Mouse (Mus musculus): ENCODE data around the gene Fer. TPM values are rescaled to one million over a fixed set of nuclear protein-coding genes. Genes with fewer than 3 reads are reported as not detected.

Gene Fer
- total RNA-seq, 4 experiments from 2014 or later, result 17.1 to 21.6 (median 18.4) TPM

DNA sequence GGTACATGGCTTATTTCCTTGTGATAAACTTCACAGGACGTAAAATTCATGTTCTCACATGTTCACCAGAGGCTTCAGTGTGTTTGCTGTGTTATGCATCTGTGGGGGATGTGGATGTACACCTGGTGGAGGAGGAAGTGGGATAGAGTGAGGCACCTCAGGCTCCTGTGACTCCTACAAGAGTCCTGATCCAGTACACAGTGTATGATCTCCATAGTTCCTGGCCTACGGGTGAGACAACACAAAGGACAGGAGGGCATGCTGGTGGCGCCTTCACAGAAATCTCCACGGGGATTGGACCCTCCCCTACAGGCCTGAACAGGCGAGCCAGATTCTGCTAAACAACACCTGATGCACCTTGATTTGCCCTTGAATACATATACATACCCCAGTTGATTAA, 111.4 kb downstream of the Fer start:
- no peak for DNase-seq (ENCODE audit: low spot score)

DNA sequence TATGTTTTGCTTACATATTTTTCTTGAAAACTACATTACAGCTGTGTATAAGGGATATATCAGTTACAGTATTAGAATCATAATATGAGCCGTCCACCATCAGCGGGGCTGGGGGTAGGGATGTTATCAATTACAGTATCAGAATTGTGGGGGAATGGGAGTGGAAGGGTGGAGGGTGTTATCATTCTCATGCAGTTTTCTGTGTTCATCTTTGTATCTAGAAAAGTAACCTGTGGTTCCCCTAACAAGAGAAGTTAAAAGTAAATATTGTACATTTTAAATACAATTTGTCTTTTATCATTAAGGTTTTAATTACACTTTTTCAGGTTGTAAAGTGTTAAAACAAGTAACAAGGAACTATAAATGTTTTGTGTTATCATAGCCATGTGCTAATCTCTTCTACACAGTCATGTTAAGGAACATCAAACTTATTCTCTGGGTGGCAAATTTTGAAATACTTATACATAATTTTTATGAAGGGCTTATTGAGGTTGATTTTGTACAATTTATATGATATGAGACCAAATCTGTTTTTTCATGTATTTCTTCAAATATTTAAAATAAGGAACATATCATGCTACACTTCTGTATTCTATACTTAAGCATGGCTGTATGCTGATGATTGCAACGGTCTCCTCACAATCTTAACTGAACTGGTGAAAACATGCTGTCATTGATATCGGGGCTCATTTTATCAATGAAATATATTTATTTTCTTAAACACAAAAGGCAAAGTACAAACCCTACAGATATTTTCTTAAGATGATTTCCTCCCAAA, 116.1 kb downstream of the Fer start:
- DNase-seq (ENCODE audit: low spot score), result no peak

DNA sequence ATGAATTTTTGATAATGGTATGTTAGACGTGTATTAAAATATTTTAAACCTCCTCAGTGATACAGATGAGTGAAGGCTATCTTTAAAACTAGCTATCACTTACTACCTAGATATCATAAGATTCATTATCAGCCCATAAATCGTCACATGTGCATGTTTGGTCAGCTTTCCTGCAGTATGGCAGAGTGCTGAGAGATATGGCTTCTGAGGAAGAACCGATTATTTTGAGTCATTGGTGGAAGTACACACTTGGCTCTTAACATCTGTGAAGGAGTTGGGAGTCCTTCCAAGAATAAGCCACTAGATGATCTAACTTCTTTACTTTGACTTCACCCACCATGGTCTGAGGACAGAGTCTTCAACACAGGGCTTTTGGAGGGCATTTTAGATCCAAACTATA, 117.3 kb downstream of the Fer start:
- DNase-seq (ENCODE audit: low spot score), result no peak

DNA sequence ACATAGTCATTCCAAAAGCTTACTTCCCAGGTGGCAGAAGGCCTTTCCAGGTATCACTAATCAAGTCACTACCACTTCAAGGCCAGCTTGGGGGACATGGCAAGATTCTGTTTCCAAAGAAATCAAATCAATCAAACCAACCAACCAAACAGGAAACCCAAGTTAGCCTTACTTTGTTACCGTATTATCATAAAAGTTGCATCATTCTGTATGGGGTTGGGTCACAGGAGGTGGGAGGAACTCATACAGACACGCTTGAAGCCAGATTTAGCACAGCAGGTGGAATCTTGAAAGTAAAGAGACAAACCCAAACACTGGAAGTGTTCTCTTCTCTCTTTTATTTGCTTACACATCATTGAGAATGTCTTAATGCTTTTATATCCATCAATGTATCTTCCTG, 125.8 kb downstream of the Fer start:
- DNase-seq (ENCODE audit: low spot score), result no peak

DNA sequence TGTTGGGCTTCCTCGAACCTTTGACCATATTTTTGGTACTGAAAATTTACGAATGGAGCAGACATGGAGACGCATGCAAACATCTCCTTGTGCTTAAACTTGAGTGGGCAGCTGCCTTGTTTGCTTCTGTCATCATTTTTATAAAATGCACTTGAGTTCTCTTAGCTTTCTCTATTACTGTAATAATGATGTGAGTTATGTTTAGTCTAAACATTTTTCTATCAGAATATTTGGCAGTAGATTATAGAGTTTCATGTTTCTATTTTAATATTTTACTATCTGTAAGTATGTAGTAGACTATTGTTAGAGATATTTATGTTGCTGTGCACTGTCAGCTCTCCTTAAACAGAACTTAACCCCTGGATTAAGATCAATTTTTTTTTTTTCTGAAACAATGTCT, 128.3 kb downstream of the Fer start:
- DNase-seq (ENCODE audit: low spot score), result no peak

DNA sequence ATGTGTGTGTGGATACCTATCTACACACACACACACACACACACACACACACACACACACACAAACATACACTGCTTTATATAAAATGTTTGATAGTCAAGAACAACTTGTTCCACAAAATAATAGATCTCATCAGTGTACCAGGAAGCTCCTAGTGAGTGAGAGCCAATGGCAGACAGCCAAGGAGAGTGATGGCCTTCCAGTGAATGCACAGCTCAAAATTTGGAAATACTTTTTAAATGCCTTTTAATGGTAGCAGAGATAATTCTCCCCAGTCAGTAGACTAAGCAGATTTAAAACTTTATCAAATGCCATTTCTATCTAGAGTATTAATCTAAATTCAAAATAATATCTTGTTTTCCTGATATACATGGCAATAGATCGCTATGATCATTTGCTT, 133.1 kb downstream of the Fer start:
- peak; percentile 17 for DNase-seq (ENCODE audit: low spot score)

DNA sequence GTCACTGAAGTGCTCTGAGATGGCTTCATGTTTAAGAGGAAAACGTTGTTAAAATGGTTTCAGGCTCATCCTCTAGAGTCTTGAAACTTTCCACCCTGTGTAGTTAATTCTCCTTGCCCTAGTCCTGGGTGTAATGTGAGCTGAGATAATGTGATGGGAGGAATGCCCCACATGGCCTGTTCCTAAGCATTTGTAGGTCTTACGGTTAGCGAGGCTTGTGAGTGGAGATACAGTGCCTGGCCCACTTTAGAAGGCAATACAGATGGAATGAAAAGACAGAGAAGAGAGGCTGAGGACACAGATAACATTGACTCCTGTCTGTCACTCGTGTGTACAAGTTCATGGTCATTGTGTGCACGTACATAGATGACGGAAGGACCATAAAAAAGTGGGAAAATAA, 134.8 kb downstream of the Fer start:
- no peak for DNase-seq (ENCODE audit: low spot score)

DNA sequence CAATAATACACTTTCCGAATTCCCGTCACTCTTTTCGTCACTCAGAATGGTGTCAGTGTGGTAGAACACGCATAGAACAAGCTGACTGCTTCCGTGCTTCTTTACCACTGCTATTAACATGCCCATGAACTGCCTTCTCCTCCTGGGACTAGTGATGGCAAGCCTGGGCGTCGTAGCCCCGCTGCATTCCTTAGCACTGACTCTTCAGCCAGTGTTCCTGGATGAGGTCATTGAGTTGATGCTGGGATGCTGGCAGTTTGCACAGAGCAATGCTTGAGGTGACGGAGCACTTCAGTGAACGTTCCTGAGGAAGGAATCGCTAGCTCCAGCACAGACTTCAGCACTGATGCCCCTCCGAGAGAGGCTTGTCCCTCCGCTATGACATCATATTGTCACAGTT, 140.6 kb downstream of the Fer start:
- peak; percentile 3 for DNase-seq (ENCODE audit: low spot score)

DNA sequence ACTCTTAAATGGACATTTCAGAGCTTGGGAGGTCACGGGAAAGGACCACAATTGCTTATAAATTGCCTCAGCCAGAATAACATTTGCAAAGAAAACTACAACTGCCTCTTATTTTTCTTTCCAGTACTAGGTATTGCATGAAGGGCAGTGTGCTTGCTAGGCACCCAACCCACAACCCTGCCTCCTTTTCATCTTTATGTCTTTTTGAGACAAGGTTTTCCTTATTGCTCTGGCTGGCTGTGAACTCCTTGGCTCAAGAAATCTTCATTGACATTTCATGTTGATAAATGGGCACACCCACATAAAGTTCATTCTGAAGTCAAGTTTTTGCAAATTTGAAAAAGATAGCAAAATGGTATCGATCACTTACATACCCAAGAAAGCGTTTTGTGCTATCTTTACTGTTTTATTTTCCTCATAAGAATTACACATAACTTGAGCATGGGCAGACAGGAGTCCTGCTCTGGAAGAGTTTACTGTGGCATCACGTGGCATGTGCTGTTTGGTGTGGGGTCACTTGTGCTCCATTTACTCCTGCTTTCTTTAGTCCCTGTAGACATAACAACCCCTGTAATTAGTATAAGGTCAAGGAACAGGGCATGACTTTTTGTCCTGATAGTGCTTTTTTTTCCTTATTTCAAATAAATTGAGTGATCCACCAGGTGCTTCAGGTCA, 142.8 kb downstream of the Fer start:
- DNase-seq (ENCODE audit: low spot score), result no peak

DNA sequence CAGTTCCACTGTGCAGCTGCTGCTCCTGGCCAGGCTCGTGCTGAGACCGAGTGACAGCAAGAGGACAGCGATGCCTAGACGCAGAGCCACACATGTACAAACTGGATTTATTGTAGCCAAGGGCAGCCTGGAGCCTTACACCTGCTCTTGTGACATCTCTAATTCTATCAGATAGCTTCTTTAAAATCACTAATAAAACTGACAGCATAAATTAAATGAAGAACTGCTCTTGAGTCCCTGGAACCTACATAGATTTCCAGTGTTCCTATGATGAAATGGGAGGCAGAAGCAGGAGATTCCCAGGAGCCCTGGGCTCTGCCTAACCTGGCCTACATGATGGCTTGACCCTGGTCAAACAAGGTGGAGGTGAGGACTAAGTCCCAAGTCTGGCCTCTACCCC, 153.7 kb downstream of the Fer start:
- DNase-seq (ENCODE audit: low spot score), result no peak

DNA sequence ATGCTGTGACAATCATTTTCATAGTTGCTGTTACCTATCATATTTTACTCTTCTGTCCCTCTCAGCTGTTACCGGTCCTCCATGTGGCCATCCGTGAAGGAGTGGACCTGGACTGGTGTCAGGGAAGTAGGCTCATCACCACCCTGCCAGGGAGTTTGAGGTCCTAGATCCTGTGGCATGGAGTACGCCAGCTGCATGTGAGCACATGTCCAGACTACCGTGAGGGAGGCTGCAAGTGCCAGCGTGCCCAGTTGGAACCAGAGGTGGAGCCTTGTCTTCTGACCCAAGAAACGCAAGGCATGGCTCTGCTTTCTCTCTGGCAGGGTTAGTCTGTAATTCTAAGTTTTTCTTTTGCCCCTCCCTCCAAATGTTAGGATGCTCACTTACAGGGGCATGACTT, 155.4 kb downstream of the Fer start:
- DNase-seq (ENCODE audit: low spot score), result no peak

DNA sequence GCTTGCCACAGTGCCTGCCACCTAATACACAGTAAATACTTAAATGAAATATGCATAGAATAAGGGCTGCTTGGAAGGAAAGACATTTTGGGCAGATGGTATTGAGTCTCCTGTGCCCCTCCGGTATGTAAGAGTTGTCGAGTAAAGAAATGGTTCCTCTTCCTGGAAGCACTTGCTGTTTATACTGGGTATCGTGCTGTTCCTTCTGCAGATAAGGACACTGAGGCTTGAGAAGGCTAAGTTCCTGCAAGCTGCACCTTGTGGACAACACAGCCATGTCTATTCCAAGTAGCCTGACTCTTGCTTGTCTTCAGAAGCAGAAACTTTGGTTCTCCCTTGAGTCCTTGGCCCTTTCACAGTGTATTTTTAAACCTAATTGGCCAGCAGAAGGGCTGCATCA, 156.0 kb downstream of the Fer start:
- DNase-seq (ENCODE audit: low spot score), result no peak

DNA sequence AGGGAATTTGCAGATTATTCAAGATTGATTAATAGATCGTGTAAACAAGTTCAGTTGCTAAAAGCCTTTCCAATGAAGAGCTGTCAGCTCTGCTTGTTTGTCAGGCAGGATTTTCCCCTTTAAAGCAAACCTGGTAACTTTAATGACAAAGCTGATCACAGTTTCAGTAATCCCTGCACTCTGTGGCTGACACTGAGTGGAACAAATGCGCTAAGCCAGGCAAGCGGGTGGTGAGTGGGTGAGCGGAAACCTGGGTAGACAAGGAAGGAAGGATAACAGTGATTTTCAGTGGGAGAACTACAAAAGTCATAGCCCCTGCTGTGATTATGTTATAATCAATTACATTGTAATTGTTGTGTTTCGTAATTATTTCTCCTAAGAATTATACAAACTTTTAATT, 156.8 kb downstream of the Fer start:
- no peak for DNase-seq (ENCODE audit: low spot score)

DNA sequence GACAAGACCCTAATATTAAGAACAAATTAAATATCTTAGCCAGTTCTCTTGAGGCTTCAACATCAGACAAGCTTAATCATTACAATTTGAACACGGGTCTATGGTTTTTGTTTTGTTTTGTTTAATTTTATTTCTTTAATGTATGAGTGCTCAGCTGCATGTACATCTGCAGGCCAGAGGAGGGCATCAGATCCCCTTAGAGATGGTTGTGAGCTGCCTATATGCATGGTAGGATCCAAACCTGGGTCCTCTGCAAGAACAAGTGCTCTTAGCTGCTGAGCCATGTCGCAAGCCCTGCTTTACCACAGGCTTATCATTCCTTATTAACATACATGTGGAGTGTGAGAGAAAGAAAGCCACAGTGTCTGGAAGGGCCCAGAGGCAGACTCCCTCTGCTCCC, 163.6 kb downstream of the Fer start:
- DNase-seq (ENCODE audit: low spot score), result no peak

DNA sequence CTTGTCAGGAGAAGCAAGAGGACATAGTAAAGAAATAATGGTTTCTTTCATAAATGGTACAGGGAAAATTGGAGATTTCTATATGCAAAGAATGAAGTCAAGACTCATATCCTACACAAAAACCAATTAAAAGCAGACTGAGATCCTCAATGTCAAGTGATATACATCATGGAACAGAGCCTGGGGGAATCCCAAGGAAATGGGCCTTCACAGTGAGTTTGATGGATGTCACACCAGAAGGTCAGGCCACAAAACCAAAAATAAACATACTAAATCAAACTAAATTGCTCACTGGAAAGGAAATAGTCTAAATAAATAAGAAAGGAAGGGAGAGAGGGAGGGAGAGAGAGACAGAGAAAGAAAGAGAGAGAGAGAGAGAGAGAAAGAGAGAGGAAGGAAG, 178.9 kb downstream of the Fer start:
- no peak for DNase-seq (ENCODE audit: low spot score)

DNA sequence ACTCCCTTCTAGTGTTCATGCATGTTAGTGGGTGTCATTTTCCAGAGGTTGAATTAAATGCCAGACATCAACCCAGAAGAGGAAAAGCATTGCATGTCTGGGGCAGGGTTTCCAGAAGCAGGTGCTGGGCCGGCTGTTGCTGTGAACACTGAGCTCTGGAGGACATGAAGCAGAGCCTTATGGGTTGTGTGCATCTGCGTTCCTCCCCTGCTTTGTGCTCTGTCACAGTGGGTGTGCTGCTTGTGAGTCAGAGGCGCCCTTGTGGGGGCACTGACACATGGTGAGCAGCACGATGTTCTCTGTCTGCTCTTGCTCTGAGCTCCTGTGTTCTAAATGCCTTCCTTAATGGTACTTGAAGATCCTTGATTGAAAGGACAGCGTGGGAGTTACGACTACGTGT, 182.5 kb downstream of the Fer start:
- no peak for DNase-seq (ENCODE audit: low spot score)

DNA sequence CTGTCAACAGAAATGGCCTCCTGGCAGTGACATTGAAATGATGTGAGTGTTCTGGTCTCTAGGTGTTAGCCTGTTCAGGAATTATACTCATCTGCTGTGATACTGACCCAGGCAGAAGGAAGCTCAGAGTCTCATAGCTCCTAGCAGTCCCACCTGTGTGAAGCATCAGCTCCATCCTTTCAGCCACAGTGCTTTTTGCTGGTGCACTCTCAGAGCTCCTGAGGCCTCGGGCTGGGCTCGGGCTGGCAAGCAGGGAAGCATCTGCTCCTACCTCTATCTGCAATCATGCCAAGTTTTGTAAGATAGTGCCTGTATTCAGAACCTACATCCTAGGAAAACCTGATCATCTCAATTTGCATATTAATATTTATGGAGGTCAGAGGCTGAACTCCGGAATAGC, 183.7 kb downstream of the Fer start:
- no peak for DNase-seq (ENCODE audit: low spot score)

DNA sequence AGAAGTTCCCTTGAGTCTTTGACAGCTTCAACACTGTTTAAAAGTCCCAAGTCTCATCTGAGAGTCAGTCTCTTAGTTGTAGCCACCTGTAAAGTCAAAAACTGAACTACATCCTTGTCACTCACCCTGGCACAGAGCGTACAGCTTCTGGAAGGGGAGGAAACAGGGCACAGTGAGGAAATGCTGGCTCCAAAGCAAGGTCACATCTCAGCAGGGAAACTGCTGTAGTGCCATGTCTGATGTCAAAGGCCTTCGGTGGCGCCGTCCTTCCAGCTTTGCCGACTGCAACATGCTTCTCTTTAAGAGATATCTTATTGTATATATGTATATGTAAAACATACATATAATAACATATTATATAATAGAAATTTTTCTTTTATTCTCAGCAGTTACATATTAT, 188.0 kb downstream of the Fer start:
- no peak for DNase-seq (ENCODE audit: low spot score)

DNA sequence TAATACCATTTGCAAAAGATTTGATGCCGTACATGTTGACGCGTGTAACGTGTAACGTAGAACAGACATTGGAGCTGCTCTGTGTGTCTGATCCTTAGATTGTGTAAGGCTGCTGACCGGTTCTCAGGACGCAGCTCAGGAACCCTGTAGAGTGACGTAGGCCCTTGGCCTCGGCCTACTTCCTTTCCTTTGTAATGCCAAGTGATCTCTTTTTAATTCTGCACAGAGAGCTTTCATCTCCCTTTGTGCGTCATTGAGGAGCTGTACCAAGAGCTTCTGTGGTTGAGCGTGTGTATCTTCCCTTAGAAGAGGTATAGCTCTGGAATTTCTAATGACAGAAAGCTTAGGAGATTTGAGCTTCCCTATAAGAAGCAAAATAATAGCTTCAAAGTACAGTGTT, 190.8 kb downstream of the Fer start:
- no peak for DNase-seq (ENCODE audit: low spot score)

DNA sequence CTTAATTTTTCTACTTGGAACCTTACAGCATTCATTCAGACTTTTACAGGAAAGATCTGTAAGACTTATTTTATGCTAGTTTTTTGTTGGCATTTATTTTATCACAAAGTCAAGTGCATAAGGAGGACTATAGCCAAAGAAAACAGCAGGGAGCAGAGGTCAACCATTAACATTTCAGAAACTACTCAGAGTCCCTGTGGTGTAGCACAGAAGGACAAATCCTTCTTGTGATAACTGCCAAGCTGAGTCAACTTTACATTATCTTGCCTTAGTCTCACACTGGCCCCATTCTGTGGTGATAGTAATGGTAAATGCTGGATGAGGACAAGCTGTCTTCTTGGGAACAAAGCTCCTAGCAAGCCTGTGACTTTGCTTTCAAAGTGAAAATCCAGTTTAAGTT, 197.7 kb downstream of the Fer start:
- peak; percentile 10 for DNase-seq (ENCODE audit: low spot score)

DNA sequence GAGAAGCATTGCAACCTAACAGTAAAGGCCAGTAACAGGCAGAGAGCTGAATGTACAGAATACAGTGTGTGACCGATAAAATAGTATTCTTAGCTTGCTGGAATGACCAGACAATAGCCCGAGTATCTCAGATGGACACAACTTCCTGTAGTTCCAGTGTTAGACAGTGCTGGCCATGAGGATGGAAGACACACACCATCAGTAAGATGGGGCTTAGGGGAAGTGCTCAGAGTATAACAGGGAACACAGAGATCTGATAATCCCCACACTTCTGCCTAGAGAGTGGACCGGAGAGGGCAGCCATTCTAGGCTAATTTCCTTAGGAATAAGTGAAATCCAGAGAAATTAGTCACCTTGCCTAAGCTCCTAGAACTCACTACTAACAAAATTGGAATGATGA, 202.4 kb downstream of the Fer start:
- DNase-seq (ENCODE audit: low spot score), result no peak

DNA sequence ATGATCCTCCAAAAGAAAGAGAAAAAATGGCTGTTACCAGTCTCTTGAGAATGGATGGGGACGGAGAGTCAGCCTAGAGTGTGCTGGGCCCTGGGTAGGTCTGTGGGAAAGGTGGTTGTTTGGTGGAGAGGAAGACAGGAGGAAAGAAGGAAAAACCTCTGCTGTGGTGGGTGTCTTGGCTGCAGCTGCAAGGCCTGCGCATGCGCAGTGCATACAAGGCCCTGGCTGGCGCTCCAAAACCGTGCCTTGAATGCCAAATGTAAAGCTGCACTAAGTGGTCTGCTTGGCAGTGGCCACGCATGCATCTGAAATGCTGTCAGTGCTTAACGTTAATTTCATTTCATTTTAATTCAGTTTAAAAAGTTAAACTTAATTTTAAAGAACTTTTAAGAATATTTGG, 214.5 kb downstream of the Fer start:
- no peak for DNase-seq (ENCODE audit: low spot score)

DNA sequence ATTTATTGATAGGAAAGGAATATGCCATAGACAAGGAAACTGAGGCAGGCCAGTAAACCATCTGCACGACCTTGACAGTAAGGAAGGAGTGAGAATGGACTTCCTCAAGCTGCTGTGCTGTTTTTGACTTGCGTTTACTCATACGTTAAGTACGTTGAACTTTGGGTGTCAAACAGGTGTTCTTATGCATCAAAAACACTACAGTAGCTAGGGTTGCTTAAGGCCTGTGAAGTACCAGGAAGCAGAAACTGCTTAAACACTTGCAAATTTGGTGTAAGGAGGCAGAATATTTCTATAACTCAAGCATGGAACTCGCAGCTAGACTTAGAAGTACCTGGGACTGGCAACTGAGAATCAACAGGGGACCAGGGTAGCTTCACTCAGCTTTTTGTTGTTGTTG, 221.9 kb downstream of the Fer start:
- no peak for DNase-seq (ENCODE audit: low spot score)

DNA sequence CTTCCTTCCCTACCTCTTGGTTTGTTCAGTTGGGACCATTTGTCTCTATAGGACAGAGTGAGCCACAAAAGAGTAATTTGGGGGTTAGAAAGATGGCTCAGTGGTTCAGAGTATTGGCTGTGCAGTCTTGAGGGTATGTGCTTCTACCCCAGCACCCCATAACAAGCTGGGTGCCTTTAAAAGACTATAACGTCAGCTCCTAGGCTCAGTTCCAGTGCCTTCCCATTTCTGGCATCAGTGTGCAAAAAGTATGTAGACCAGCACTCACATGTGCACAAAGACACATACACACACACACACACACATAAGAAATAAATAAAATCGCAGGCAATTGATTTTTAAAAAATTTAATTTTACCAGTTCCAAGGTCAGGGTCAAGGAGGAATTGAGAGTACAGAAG, 222.6 kb downstream of the Fer start:
- DNase-seq (ENCODE audit: low spot score), result no peak
